Mouse (Mus musculus) bone marrow, adult 2 months (tissue): ENCODE measurements at regions not wholly inside any gene's neighbourhood (a gene's known extent, or its start where the extent isn't known, plus 50 kb on each side); places are given as distances from the start of the nearest gene placed in this dataset.

ENCODE experiments used
- CTCF ChIP-seq: fragments of 200-500 bp; IDR thresholded peaks from 2 replicates; pipeline ENCODE4 v1.5.1; 2011; ENCODE audit warnings: low read length, control low read depth; ENCODE audit not compliant: control insufficient read depth, insufficient read depth
- POLR2A ChIP-seq: fragments of 200-500 bp; IDR thresholded peaks from 2 replicates; pipeline ENCODE4 v1.6.1; 2011; ENCODE audit warnings: low read depth, mild to moderate bottlenecking, control low read depth, low read length, borderline replicate concordance; ENCODE audit not compliant: control insufficient read depth

GRCm38 (mm10) chr14:54055390-54055789 lies 198.5 kb downstream of the Dad1 start:
- no peak for TF ChIP-seq POLR2A
- TF ChIP-seq CTCF: no peak
